Mouse (Mus musculus) cerebellum, adult 11 months (tissue): ENCODE measurements around the gene Dhx16.
"Not testable (repeated sequence)": the region's sequence is repeated elsewhere in the genome, so short reads cannot be mapped to it uniquely, and the experiment has no call there.

Experiments used
- DNase-seq: peaks from one replicate; pipeline ENCODE4 v3.0.0; 2022

Dhx16 gene

GRCm38 (mm10) chr17:35879245-35880057, at the start of gene Dhx16:
TSS of gene Dhx16 (plus strand) at chr17:35879819.
- DNase-seq: peak; percentile 91

- no peak for DNase-seq
Measured at GRCm38 (mm10) chr17:35832400-35833238, 47.0 kb upstream of the Dhx16 start.

GRCm38 (mm10) chr17:35833239-35833751, 46.3 kb upstream of the Dhx16 start:
- no peak for DNase-seq

- DNase-seq: no peak
Measured at GRCm38 (mm10) chr17:35833894-35834293, 45.7 kb upstream of the Dhx16 start.

- no peak for DNase-seq
Measured at GRCm38 (mm10) chr17:35834696-35835422, 44.8 kb upstream of the Dhx16 start.

- DNase-seq: peak; percentile 42
Measured at GRCm38 (mm10) chr17:35835424-35836140, 44.0 kb upstream of the Dhx16 start.

- peak; percentile 85 for DNase-seq
Measured at GRCm38 (mm10) chr17:35836178-35836965, 43.2 kb upstream of the Dhx16 start.

- peak; percentile 77 for DNase-seq
Measured at GRCm38 (mm10) chr17:35836991-35837422, 42.6 kb upstream of the Dhx16 start.

GRCm38 (mm10) chr17:35837487-35837886, 42.1 kb upstream of the Dhx16 start:
- DNase-seq: peak; percentile 56

- DNase-seq: peak; percentile 95
Measured at GRCm38 (mm10) chr17:35838122-35838544, 41.5 kb upstream of the Dhx16 start, which contains the start of gene Tubb5. TSS of gene Tubb5 (minus strand) at chr17:35838306.

- no peak for DNase-seq
Measured at GRCm38 (mm10) chr17:35838570-35838969, 41.0 kb upstream of the Dhx16 start.

- not testable (repeated sequence) for DNase-seq
Measured at GRCm38 (mm10) chr17:35839002-35839401, 40.6 kb upstream of the Dhx16 start.

GRCm38 (mm10) chr17:35840561-35840960, 39.1 kb upstream of the Dhx16 start:
- DNase-seq: no peak

GRCm38 (mm10) chr17:35841076-35841950, 38.3 kb upstream of the Dhx16 start, which contains the start of gene Mdc1:
TSS of gene Mdc1 (plus strand) at chr17:35841515.
- peak; percentile 99 for DNase-seq

- DNase-seq: no peak
Measured at GRCm38 (mm10) chr17:35842006-35842405, 37.6 kb upstream of the Dhx16 start.

GRCm38 (mm10) chr17:35843514-35843913, 36.1 kb upstream of the Dhx16 start:
- no peak for DNase-seq

- no peak for DNase-seq
Measured at GRCm38 (mm10) chr17:35848112-35848511, 31.5 kb upstream of the Dhx16 start.

GRCm38 (mm10) chr17:35850974-35851373, 28.6 kb upstream of the Dhx16 start:
- no peak for DNase-seq

- no peak for DNase-seq
Measured at GRCm38 (mm10) chr17:35859371-35859770, 20.2 kb upstream of the Dhx16 start.

- no peak for DNase-seq
Measured at GRCm38 (mm10) chr17:35859835-35860234, 19.8 kb upstream of the Dhx16 start.
